Mouse (Mus musculus) embryonic facial prominence, embryonic 10.5 days (tissue): ENCODE data around the gene Stip1. TPM values are rescaled to one million over a fixed set of nuclear protein-coding genes. Genes with fewer than 3 reads are reported as not detected.

Source experiments
- DNase-seq: peaks from one replicate; pipeline ENCODE4 v3.0.0-alpha.2; 2017; ENCODE audit warnings: low spot score
- H3K27ac ChIP-seq: fragments of 300-500 bp; sonication (generic); replicated peaks from 2 replicates; pipeline ENCODE4 v1.5.1; 2016; ENCODE audit warnings: mild to moderate bottlenecking
- H3K27me3 ChIP-seq: fragments of 300-500 bp; sonication (generic); replicated peaks from 2 replicates; pipeline ENCODE4 v1.6.1; 2016; ENCODE audit warnings: low read depth, mild to moderate bottlenecking; ENCODE audit not compliant: poor library complexity, severe bottlenecking
- H3K36me3 ChIP-seq: fragments of 300-500 bp; sonication (generic); replicated peaks from 2 replicates; pipeline ENCODE4 v1.6.1; 2016; ENCODE audit warnings: mild to moderate bottlenecking, moderate library complexity
- H3K4me1 ChIP-seq: fragments of 300-500 bp; sonication (generic); 2 replicates; pipeline ENCODE4 v1.6.1; 2016
- H3K4me3 ChIP-seq: fragments of 300-500 bp; sonication (generic); 2 replicates; pipeline ENCODE4 v1.5.1; 2016; ENCODE audit warnings: mild to moderate bottlenecking, moderate library complexity
- H3K9me3 ChIP-seq: fragments of 300-500 bp; sonication (generic); 2 replicates; pipeline ENCODE4 v1.6.1; 2016; ENCODE audit warnings: mild to moderate bottlenecking
- WGBS: fragments of 180-500 bp; shearing (Covaris S2); methylation state at CpG from one replicate; pipeline ENCODE4 v1.1.7; 2016; 5-methylcytosine and 5-hydroxymethylcytosine counted together
- polyA plus RNA-seq: library from polyadenylated mRNA; unstranded; fragments of >200 nt; fragmentation: Nextera tagmentation; extraction: Ambion mirVana; gene quantifications from 2 replicates; pipeline ENCODE4 v1.2.1, GENCODE M21; 2016

Gene Stip1
- polyA plus RNA-seq, 1 experiment from 2014 or later: 453 TPM

DNA sequence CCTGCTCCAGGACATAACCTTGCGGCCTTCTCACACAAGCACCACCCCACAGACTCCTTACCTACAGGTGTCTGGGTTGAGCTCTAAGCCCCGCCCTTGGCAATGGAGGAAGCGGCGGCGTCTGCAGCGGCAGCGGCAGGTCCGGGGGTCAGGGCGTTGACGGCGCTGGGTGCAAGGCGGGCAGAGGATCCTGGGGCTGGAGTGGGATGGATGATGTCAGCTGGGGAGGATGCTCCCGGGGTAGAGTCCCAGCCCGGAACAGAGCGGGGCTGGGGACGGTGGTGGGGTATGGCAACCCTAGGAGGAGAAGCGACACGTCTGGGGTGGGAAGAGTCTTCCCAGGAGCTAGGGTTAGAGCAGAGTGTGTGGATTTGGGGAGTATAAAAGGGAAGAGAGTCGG is 54.5 kb downstream of the Stip1 start:
- Histone ChIP-seq H3K36me3 (peaks cover 48% of the 10 kb centered on the region), H3K4me3 (peak overlapping the region; percentile 30; the same call in 1 of the 2 replicates), H3K4me1 (peaks cover 37% of the 10 kb centered on the region), H3K27me3 (no peaks in the 10 kb centered on the region), H3K27ac (no peak overlapping the region), H3K9me3 (no peaks in the 10 kb centered on the region)
- WGBS: 84% methylated on average over 19 of the region's 19 CpGs
- DNase-seq: no peak

DNA sequence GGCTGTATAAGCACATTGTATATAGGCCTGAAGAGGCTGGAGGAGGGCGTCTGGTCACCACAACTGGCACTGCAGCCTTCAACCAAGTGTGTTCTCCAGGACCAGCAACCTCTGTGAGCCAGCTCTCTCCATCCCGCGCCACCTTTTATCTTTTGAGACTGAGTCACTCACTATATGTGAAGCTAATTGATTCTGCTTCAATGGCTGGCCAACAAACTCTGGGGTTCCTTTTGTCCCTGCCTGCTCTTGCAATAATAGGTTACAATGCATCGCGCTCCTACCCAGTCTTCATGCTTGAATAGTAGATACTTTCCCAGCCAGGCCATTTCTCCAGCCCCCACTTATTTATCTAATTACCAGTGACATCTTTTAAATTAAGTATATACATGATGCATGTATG is 56.1 kb downstream of the Stip1 start:
- H3K9me3 ChIP-seq: no peaks in the 10 kb centered on the region
- no peak overlapping the region for H3K27ac ChIP-seq
- peaks cover 48% of the 10 kb centered on the region for H3K4me1 ChIP-seq
- H3K36me3 ChIP-seq: peaks cover 50% of the 10 kb centered on the region
- H3K4me3 ChIP-seq: 0 out of 2 replicates have a peak overlapping the region, but pooled peaks have one; percentile 5
- H3K27me3 ChIP-seq: no peaks in the 10 kb centered on the region
- 82% methylated on average over 5 of the region's 5 CpGs for WGBS
- no peak for DNase-seq

DNA sequence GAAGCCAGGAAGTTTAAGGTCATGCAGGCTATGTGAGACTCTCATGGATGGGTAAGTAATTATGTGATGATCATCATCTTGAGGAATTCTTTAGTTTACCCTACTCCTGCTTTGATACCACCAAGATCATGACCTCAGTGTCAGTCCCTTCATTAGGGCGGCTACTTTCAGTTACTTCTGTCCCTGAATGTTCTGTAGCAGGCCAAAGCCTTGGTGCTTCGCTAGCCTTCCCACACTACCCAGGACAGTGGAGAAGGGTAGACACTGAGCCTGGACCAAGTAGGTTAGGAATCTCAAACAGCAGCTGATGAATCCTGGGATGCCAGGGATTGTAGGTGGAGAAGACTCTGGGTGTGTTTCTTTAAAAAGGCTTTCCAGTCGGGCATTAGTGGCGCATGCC is 58.3 kb downstream of the Stip1 start:
- DNase-seq: no peak
- Histone ChIP-seq H3K27ac (no peak overlapping the region), H3K4me3 (peak overlapping the region; percentile 92), H3K27me3 (no peaks in the 10 kb centered on the region), H3K4me1 (peaks cover 50% of the 10 kb centered on the region), H3K9me3 (no peaks in the 10 kb centered on the region), H3K36me3 (peaks cover 72% of the 10 kb centered on the region)
- 92% methylated on average over 4 of the region's 4 CpGs for WGBS

DNA sequence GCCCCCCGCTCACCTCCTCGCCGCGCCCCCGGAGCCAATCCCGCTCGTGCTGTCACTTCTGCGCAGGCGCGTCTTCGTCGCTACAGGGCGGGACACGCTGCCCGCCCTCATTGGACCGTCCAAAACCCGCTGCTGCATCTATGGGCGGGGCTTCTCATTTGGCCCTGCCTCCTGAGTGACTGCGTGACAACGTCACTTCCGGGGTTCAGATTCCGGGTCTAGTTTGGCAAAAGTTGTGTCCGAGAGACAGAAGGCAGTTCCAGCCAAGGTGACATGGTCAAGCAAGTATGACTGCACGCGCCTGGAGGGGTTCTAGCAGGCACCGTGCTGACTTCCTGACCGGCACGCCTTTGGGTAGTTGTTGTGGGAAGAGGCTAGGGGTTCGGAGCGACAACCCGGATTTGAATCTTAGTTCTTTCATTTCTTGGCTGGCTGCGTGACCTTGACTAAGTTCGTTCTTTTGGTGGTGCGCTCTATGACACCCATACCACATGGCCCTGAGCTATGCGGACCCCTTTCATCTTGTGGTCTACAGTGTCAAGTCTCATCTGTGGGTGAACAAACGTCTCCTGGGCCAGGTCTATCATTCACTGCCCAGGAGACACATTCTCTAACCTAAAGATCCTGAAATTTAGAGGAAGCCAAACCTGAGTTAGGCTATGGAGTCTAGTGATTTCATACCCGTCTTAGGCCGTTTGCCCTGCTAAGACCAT is 59.2 kb downstream of the Stip1 start, which contains the start of gene Fkbp2:
Fkbp2 (minus strand) TSS at position 121 of the 713 bp plus-strand sequence.
- no peaks in the 10 kb centered on the region for H3K27me3 ChIP-seq
- WGBS: 2% methylated on average over 38 of the region's 38 CpGs
- H3K9me3 ChIP-seq: no peaks in the 10 kb centered on the region
- peak within 1 kb of the TSS; percentile 98 for H3K27ac ChIP-seq
- H3K36me3 ChIP-seq: peaks cover 71% of the 10 kb centered on the region
- peak within 1 kb of the TSS; percentile 92 for H3K4me3 ChIP-seq
- peak; percentile 98 for DNase-seq
- H3K4me1 ChIP-seq: peaks cover 52% of the 10 kb centered on the region

DNA sequence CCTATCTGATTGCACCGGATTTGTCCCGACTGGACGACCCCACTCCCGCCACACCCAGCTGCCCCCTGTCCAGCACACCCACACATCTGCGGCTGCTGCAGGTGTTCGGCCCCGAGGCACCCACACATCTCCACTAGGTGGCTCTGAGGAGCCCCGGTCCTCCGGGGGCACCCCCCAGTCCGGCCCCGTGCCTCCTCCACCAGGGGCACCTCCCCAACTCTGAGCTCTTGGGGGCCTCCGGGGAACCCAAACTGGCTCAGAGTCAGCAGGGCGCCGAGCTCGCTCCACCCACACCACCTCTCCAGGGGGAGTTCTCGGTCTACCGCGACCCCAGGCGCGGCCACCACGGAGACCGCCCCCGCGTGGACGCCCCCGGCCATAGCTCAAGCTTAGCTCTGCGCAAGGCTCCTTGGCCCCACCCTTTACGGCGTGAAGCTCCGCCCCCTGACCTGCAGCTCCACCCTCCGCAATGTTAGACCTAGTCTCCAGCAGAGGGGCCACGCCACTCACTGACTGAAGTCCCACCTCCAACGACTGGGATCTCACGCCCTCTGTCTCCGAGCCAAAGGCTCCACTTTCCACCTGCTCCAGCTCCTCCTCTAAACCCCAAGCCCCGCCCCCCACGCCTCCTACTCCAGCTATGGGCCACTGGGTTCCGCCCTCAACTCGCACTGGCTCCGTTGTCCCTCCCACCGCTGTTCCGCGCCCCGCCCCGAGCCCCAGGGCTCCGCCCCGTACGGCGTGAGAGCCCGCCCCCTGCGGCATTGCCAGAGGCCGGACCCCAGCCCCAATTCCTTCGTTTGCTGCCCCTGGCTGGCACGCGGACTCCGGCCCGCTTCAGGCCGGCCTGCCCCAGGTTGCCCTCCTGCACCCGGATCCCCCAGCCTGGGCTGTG is 60.0 kb downstream of the Stip1 start:
- Histone ChIP-seq H3K27ac (peak overlapping the region; percentile 98), H3K9me3 (no peaks in the 10 kb centered on the region), H3K36me3 (peaks cover 63% of the 10 kb centered on the region), H3K4me3 (peak overlapping the region; percentile 92), H3K27me3 (no peaks in the 10 kb centered on the region), H3K4me1 (peaks cover 52% of the 10 kb centered on the region)
- peak; percentile 100 for DNase-seq
- WGBS: under 1% methylated on average over 59 of the region's 59 CpGs

DNA sequence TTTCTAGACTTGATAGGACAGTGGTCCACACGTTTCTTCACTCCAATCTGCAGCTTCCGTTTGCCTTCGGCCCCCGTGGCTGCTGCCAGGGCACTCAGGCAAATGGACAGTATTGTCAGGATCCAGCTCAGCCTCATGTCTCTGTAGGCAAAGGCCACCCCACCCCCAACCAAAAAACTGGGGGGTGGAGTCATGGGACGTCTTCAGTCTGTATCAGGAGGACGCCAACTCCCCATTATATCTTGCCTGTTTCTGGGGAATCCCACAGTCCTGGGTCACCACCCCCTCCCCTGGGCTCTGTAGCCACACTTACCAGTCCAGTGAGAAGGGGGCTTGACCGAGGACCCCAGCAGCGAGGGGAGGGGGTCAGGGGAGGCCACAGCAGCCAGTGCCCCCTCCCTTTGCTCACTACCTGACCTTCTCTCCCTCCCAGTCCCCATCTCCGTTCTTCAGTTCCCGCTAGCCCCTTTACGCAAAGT is 60.7 kb downstream of the Stip1 start:
- Histone ChIP-seq H3K27me3 (no peaks in the 10 kb centered on the region), H3K27ac (peak overlapping the region; percentile 98), H3K4me3 (peak overlapping the region; percentile 92), H3K4me1 (peaks cover 53% of the 10 kb centered on the region), H3K36me3 (peaks cover 57% of the 10 kb centered on the region), H3K9me3 (no peaks in the 10 kb centered on the region)
- WGBS: 13% methylated on average over 11 of the region's 11 CpGs
- peak; percentile 37 for DNase-seq

DNA sequence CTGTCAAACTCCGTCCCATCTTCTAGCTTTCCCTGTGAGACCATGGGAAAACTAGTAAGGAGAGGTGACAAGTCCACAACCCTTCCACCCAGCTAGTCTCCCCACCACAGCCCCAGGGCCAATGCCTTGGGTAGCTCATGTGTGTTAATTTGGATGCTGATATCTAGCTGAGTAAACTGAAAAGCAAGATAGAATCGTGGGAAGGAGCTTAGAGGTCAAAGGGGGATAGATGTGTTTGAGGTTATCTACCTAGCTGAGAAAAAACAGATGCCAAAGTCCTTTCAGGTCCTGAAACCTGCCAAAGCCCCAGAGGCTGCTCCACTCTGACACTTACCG is 61.2 kb downstream of the Stip1 start:
- H3K4me1 ChIP-seq: peaks cover 57% of the 10 kb centered on the region
- H3K9me3 ChIP-seq: no peaks in the 10 kb centered on the region
- 0 out of 2 replicates have a peak overlapping the region, but pooled peaks have one; percentile 40 for H3K27ac ChIP-seq
- WGBS: 58% methylated on average over 3 of the region's 3 CpGs
- H3K27me3 ChIP-seq: no peaks in the 10 kb centered on the region
- DNase-seq: no peak
- peak overlapping the region; percentile 92 for H3K4me3 ChIP-seq
- peaks cover 53% of the 10 kb centered on the region for H3K36me3 ChIP-seq

DNA sequence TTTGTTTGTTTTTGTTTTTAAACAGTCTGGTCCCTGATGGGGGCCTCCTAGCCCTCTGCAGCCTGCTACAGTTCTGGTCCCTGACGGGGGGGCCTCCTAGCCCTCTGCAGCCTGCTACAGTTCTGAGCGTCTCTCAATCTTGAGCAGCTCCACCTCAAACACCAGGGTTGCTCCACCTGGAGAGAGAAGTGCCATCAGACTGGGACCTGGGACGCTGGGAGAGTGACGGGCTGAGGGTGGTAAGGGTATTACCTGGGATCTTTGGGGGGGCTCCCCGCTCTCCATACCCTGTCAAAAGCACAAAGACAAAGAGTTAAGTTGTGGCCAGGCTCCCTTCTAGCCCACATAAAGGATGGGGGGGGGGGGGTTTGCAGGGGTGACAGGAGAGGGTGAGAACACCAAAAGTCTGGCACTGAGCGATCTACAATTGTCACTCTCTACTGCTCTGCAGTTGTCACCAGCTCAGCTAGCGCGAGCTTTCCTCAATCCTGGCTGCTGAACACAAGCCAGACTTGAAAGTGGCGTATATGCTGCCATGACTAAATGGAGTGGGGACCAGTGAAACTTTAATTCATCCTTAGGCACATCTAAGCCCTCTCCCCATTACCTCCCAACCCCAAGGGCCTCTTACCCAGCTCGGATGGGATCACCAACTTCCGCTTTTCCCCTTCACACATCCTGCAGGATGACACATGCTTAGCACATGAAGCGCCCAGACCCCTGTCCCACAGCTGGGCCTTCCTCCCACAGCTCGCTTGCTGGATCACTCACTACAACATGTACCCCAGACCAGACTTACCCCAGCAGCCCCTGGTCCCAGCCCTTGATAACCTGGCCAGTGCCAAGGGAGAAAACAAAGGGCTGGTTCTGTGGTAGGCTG is 61.8 kb downstream of the Stip1 start:
- no peaks in the 10 kb centered on the region for H3K9me3 ChIP-seq
- peaks cover 60% of the 10 kb centered on the region for H3K4me1 ChIP-seq
- WGBS: 90% methylated on average over 13 of the region's 13 CpGs
- H3K36me3 ChIP-seq: peaks cover 47% of the 10 kb centered on the region
- no peak for DNase-seq
- H3K27me3 ChIP-seq: no peaks in the 10 kb centered on the region
- peak overlapping the region; percentile 40; the same call in 1 of the 2 replicates for H3K27ac ChIP-seq
- H3K4me3 ChIP-seq: peak overlapping the region; percentile 92

DNA sequence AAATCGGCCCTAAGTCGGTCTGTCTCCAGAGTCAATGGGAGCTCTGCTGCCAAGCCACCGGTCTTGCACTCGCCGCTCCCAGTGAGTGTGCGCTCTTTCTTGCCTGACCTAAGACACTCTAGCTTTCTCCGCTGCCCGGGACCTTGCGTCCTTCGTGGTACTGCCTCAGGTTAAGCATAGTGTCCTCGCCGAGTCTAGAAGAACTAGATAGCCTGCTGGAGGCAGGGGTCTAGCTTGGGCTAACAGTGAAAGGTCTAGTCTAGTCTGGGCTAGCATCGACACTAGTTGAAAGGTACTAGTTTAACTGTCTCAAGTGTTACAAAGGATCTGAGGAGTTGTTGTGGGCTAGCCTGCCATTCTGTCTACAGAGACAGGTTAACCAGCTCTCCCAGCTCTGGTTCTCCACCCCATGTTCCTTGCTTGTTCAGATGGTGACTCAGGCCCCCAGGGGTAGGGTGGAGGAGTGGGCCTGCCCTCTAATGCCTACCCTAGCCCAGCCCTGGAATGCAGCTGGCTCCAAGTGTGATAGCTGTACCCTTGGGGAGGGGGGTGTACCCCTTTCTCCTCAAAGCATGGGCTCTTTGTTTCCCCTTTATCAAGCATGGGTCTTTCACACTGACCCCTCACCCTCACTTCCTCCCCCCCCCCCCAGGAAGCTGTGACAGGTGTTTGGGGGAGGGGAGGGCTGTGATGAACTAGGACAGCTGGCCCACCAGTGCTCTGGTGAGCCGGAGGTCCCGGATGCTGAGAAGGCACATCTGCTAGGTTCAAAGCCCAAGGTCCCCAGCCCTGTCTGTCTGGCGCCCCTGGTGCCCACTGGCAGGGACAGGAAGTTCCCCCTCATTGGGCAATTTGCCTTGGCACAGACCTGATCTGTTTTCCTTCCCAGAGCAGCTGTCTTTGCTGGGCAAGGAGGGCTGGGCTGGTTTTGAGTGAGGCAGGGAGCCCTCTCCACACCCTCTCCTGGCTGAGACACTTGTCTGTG is 63.9 kb downstream of the Stip1 start, which contains the start of gene Plcb3:
Plcb3 (minus strand) TSS at position 934 of the 985 bp plus-strand sequence.
- H3K36me3 ChIP-seq: peaks cover 33% of the 10 kb centered on the region
- DNase-seq: peak; percentile 79
- H3K4me1 ChIP-seq: peaks cover 74% of the 10 kb centered on the region

DNA sequence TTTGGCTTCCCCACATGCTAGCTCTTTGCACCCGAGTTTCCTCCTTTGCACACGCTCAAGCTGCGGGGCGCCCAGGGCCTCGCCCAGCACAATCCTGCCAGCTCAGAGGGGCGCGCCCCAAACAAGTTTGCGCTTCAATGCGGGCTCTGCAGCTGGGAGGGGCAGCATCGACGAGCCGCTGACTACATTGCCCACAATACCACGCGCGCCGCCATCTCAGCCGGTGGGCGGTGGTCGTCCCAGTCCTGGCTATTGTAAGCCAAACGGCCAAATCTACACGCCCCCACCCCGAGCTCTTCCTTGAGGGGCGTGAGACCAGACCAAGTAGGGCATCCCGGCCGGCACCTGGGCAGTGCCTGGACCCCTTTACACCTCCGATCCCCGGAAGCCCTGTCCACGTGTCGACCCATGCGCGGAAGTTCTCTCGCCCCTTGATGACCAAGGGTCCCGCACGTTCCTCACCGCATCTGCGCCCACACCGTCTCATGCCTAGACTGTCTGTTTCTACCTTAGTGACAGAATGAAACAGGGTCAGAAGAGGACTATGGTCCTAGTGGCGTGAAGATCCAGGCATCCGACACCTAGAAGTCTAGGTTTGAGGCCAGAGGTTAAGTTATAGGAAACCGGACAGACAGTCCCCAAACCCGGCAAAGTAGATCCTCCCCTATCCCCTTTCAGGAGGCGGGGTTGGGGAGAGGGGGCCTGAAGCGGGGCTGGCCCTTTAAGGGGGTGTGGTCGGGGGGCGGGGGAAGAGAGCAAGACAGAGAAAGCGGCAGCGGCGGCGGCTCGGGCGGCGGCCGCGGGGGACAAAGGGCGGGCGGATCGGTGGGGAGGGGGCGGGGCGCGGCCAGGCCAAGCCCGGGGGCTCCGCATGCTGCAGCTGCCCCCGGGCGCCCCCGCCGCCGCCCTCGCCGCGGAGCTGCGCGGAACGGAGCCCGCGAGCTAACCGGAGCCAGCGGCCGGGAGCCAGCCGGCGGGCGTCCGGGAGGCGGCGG is 65.3 kb downstream of the Stip1 start, which contains the start of gene Ppp1r14b:
Ppp1r14b (plus strand) TSS at position 758 of the 995 bp plus-strand sequence.
- Histone ChIP-seq H3K4me1 (peaks cover 79% of the 10 kb centered on the region), H3K27ac (peak within 1 kb of the TSS; percentile 95), H3K36me3 (peaks cover 33% of the 10 kb centered on the region), H3K9me3 (no peaks in the 10 kb centered on the region), H3K27me3 (peaks cover 4% of the 10 kb centered on the region), H3K4me3 (peak within 1 kb of the TSS; percentile 92)
- under 1% methylated on average over 84 of the region's 84 CpGs for WGBS
- peak; percentile 96 for DNase-seq

More for the DNA sequence above, 63.9 kb downstream of the Stip1 start, which contains the start of gene Plcb3:
- Histone ChIP-seq H3K27ac (peak within 1 kb of the TSS; percentile 95), H3K4me3 (peak within 1 kb of the TSS; percentile 92), H3K9me3 (no peaks in the 10 kb centered on the region), H3K27me3 (no peaks in the 10 kb centered on the region; the same call in 1 of the 2 replicates)
- WGBS: under 1% methylated on average over 16 of the region's 16 CpGs
